Mouse (Mus musculus) myocyte (in vitro differentiated cells): ENCODE results near the gene Dpagt1.

Experiments used
- CEBPB ChIP-seq: IDR thresholded peaks from 2 replicates; pipeline ENCODE4 v1.6.1; 2011; ENCODE audit warnings: mild to moderate bottlenecking, moderate library complexity; ENCODE audit not compliant: poor library complexity, insufficient read depth, severe bottlenecking
- MAX ChIP-seq: IDR thresholded peaks from one replicate; pipeline ENCODE4 v1.6.1; 2011; ENCODE audit warnings: low read depth, mild to moderate bottlenecking, control low read depth
- MYOD1 ChIP-seq, 3 experiments: IDR thresholded peaks; one replicate each; pipeline ENCODE4 v1.6.1; 2011; ENCODE audit warnings: control low read depth in 2 of 3, low read depth in 2 of 3, mild to moderate bottlenecking in 2 of 3, moderate library complexity in 1 of 3; ENCODE audit not compliant: insufficient read length in 2 of 3, control insufficient read depth in 1 of 3
- POLR2A ChIP-seq: IDR thresholded peaks from one replicate; pipeline ENCODE4 v1.6.1; 2011; ENCODE audit warnings: low read depth, mild to moderate bottlenecking, control low read depth, moderate library complexity; ENCODE audit not compliant: insufficient read length
- POLR2AphosphoS2 ChIP-seq: IDR thresholded peaks from one replicate; pipeline ENCODE4 v1.6.1; 2011; ENCODE audit warnings: low read depth, control low read depth; ENCODE audit not compliant: insufficient read length
- TCF12 ChIP-seq: IDR thresholded peaks from one replicate; pipeline ENCODE4 v1.6.1; 2011; ENCODE audit warnings: mild to moderate bottlenecking, control low read depth; ENCODE audit not compliant: poor library complexity, insufficient read depth, severe bottlenecking
- USF1 ChIP-seq: IDR thresholded peaks from one replicate; pipeline ENCODE4 v1.6.1; 2011; ENCODE audit warnings: low read depth, mild to moderate bottlenecking, control low read depth, moderate library complexity

DNA sequence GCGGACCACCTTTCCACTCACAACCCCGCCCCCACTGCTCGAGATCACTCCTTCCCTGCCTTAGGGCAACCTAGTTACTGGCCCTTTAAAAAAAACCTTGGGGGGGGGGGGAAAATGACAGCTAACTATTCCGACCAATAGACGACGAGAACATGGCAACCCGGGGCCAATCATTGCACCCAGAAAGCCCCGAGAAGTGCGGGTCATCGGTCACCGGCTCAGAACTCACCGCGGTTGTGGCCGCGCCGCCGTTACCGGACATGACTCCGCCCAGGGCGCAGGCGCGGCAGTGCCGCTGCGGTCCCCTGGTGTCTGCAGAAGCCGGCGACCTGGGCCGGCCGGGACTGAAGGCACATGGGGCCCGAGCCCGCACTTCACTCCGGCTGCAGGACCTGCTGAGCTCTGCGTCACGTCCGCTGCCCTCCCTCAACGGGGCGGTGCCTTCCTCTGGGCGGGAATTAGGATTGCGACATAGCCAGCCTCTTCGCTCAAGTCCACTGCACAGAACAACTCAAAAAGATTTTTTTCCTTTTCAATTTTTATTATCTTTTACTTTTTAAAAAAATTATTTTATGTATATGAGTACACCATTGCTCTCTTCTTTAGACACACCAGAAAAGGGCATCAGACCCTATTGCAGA, 18.1 kb downstream of the Dpagt1 start, which contains the start of gene Hmbs:
- TF ChIP-seq CEBPB (peak; percentile 99), USF1 (no peak), TCF12 (no peak), POLR2AphosphoS2 (peak; percentile 85), POLR2A (peak; percentile 71), MYOD1 (IDR thresholded peaks at IDR 0.05; ENCODE audit: control insufficient read depth in 1 of 3, insufficient read length in 2 of 3, low read depth in 2 of 3) (no peak), MAX (no peak)
